Mouse (Mus musculus) liver, adult 2 months (tissue): ENCODE results near the gene Lin54. TPM values are rescaled to one million over a fixed set of nuclear protein-coding genes. Genes with fewer than 3 reads are reported as not detected.

Source experiments
- DNase-seq: peaks from one replicate; pipeline ENCODE4 v3.0.0-alpha.2; 2011; ENCODE audit warnings: low read depth, low spot score; ENCODE audit errors: extremely low read depth
- H3K27ac ChIP-seq: fragments of 200-500 bp; replicated peaks from 2 replicates; pipeline ENCODE4 v1.5.1; 2012; ENCODE audit warnings: low read depth, mild to moderate bottlenecking, control low read depth, inconsistent platforms, low read length; ENCODE audit not compliant: insufficient read depth
- H3K27me3 ChIP-seq: fragments of 200-500 bp; 2 replicates; pipeline ENCODE4 v1.6.1; 2012; ENCODE audit warnings: mild to moderate bottlenecking, moderate library complexity, low read length, inconsistent platforms; ENCODE audit not compliant: control insufficient read depth, insufficient read depth
- H3K36me3 ChIP-seq: fragments of 200-500 bp; 2 replicates; pipeline ENCODE4 v1.6.1; 2012; ENCODE audit warnings: low read length, inconsistent platforms; ENCODE audit not compliant: control insufficient read depth, insufficient read depth
- H3K4me1 ChIP-seq: fragments of 200-500 bp; 2 replicates; pipeline ENCODE4 v1.6.1; 2011; ENCODE audit warnings: low read length; ENCODE audit not compliant: control insufficient read depth, insufficient read depth
- H3K4me3 ChIP-seq: fragments of 200-500 bp; 2 replicates; pipeline ENCODE4 v1.5.1; 2011; ENCODE audit warnings: low read depth, mild to moderate bottlenecking, control low read depth, low read length, moderate library complexity; ENCODE audit not compliant: insufficient read depth
- H3K79me2 ChIP-seq: fragments of 200-500 bp; 2 replicates; pipeline ENCODE4 v1.6.1; 2012; ENCODE audit warnings: inconsistent platforms, mild to moderate bottlenecking, low read length, moderate library complexity; ENCODE audit not compliant: control insufficient read depth, insufficient read depth
- H3K9ac ChIP-seq: fragments of 200-500 bp; 2 replicates; pipeline ENCODE4 v1.6.1; 2012; ENCODE audit warnings: low read depth, mild to moderate bottlenecking, control low read depth, inconsistent platforms, low read length
- CTCF ChIP-seq: fragments of 200-500 bp; IDR thresholded peaks from 2 replicates; pipeline ENCODE4 v1.5.1; 2011; ENCODE audit warnings: low read depth, low read length, control low read depth
- POLR2A ChIP-seq: fragments of 200-500 bp; IDR thresholded peaks from 2 replicates; pipeline ENCODE4 v1.6.1; 2011; ENCODE audit warnings: low read length, control low read depth; ENCODE audit not compliant: insufficient read depth; ENCODE audit errors: extremely low read depth
- WGBS: fragments of 180-500 bp; shearing (Covaris S2); methylation state at CpG from one replicate; pipeline ENCODE4 v1.1.7; 2018; 5-methylcytosine and 5-hydroxymethylcytosine counted together
- polyA plus RNA-seq: library from polyadenylated mRNA; depleted of rRNA; stranded (reverse); fragments of >200 nt; gene quantifications from 2 replicates; pipeline ENCODE4 v1.2.3, GENCODE M21; 2012; rRNA removed
- total RNA-seq: library from RNA; depleted of rRNA; stranded (reverse); fragments of >200 nt; gene quantifications from 2 replicates; pipeline ENCODE4 v1.2.3, GENCODE M21; 2014; rRNA removed

Gene Lin54
- total and polyA plus RNA-seq, 2 experiments = 3.5 to 5.7 TPM

DNA sequence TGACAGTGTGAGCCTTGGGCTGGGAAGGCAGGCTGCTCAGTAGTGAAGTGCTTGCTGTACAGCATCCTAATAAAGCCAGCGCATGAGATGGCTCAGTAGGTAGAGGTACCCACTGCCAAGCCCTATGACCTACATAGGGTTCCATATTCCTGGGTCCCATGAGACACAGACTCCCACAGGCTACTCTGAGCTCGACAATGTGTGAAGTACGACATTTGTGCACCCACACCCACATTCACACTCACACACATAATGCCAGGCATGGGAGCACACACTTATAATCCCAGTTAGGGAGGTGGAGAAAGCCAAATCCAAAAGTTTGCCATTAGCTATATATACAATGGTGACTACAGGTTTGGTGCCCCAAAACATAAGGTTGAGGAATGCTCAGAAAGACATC lies 103.7 kb downstream of the Lin54 start:
- Histone ChIP-seq H3K27me3 (no peaks in the 10 kb centered on the region), H3K79me2 (peaks cover 8% of the 10 kb centered on the region; the same call in 1 of the 2 replicates), H3K4me3 (no peak overlapping the region), H3K36me3 (peaks cover 80% of the 10 kb centered on the region), H3K27ac (no peak overlapping the region), H3K4me1 (no peaks in the 10 kb centered on the region), H3K9ac (no peak overlapping the region)
- TF ChIP-seq POLR2A (no peak), CTCF (no peak)
- DNase-seq = no peak
- WGBS = 92% methylated on average over 3 of the region's 3 CpGs

- Histone ChIP-seq H3K27ac (no peak overlapping the region), H3K9ac (no peak overlapping the region), H3K36me3 (peaks cover 85% of the 10 kb centered on the region), H3K4me1 (no peaks in the 10 kb centered on the region), H3K79me2 (peaks cover 8% of the 10 kb centered on the region; the same call in 1 of the 2 replicates), H3K27me3 (no peaks in the 10 kb centered on the region), H3K4me3 (no peak overlapping the region)
- TF ChIP-seq CTCF (no peak), POLR2A (no peak)
- 25% methylated on average over 3 of the region's 3 CpGs for WGBS
- peak; percentile 69 for DNase-seq
Measured at GRCm38 (mm10) chr5:100393681-100394080, 106.8 kb downstream of the Lin54 start.

GRCm38 (mm10) chr5:100392436-100392955 lies 107.9 kb downstream of the Lin54 start:
- WGBS = 93% methylated on average over 20 of the region's 20 CpGs
- no peak overlapping the region for H3K9ac ChIP-seq
- no peak for TF ChIP-seq CTCF
- no peak for TF ChIP-seq POLR2A
- H3K4me3 ChIP-seq = no peak overlapping the region
- DNase-seq = no peak
- no peak overlapping the region for H3K27ac ChIP-seq
- H3K79me2 ChIP-seq = peaks cover 8% of the 10 kb centered on the region; the same call in 1 of the 2 replicates
- no peaks in the 10 kb centered on the region for H3K27me3 ChIP-seq
- H3K36me3 ChIP-seq = peaks cover 84% of the 10 kb centered on the region
- no peaks in the 10 kb centered on the region for H3K4me1 ChIP-seq

Other genes with a start within 250 kb of the Lin54 start
- gene Sec31a, start 84.4 kb downstream of the Lin54 start, total RNA-seq = 76.1 and 84.8 TPM in 2 replicates
- 162 and 188 TPM in 2 replicates for gene Sec31a, start 84.4 kb downstream of the Lin54 start, polyA plus RNA-seq
- gene Cops4, start 17.7 kb upstream of the Lin54 start, total RNA-seq = 47.1 and 53.2 TPM in 2 replicates
- 12.0 and 13.1 TPM in 2 replicates for gene Cops4, start 17.7 kb upstream of the Lin54 start, polyA plus RNA-seq
- 21.5 and 29.7 TPM in 2 replicates for gene Plac8, start 71.6 kb upstream of the Lin54 start, total RNA-seq
- 11.3 and 18.2 TPM in 2 replicates for gene Plac8, start 71.6 kb upstream of the Lin54 start, polyA plus RNA-seq
- gene Coq2, start 174.5 kb upstream of the Lin54 start, total RNA-seq = 49.7 and 53.1 TPM in 2 replicates
- gene Coq2, start 174.5 kb upstream of the Lin54 start, polyA plus RNA-seq = 48.2 and 57.7 TPM in 2 replicates
- gene Hpse, start 219.1 kb upstream of the Lin54 start, total RNA-seq = 3.8 and 4.1 TPM in 2 replicates
- 1.3 and 1.7 TPM in 2 replicates for gene Hpse, start 219.1 kb upstream of the Lin54 start, polyA plus RNA-seq